Mouse (Mus musculus): ENCODE results near the gene Slc7a7. TPM values are rescaled to one million over a fixed set of nuclear protein-coding genes. Genes with fewer than 3 reads are reported as not detected.

Slc7a7 gene
- polyA plus RNA-seq, 1 experiment from 2014 or later: 7.7 TPM

- H3K9ac ChIP-seq: no peak overlapping the region
- ATAC-seq (replicated peaks; ENCODE audit: insufficient number of reproducible peaks, insufficient read depth, low FRiP score, low read depth): no peak
- peaks cover 32% of the 10 kb centered on the region for H3K4me1 ChIP-seq (replicated peaks)
- no peaks in the 10 kb centered on the region for H3K27me3 ChIP-seq
- 73% methylated on average over 1 of the region's 1 CpGs for WGBS
- H3K36me3 ChIP-seq: 0 out of 2 replicates have a peak, but pooled peaks cover 4% of the 10 kb centered on the region
- no peak overlapping the region for H3K4me3 ChIP-seq
- no peak overlapping the region for H3K4me2 ChIP-seq
- H3K27ac ChIP-seq: no peak overlapping the region
- H3K9me3 ChIP-seq (replicated peaks): no peaks in the 10 kb centered on the region
Measured at GRCm38 (mm10) chr14:54424634-54425033, 7.1 kb upstream of the Slc7a7 start.

GRCm38 (mm10) chr14:54423406-54423805 is 5.8 kb upstream of the Slc7a7 start:
- no peaks in the 10 kb centered on the region for H3K9me3 ChIP-seq (replicated peaks)
- no peaks in the 10 kb centered on the region for H3K27me3 ChIP-seq
- H3K4me1 ChIP-seq (replicated peaks): peaks cover 22% of the 10 kb centered on the region
- no peak overlapping the region for H3K9ac ChIP-seq
- no peak for ATAC-seq (replicated peaks; ENCODE audit: insufficient number of reproducible peaks, insufficient read depth, low FRiP score, low read depth)
- WGBS: 64% methylated on average over 5 of the region's 5 CpGs
- no peaks in the 10 kb centered on the region for H3K36me3 ChIP-seq
- no peak overlapping the region for H3K4me2 ChIP-seq
- no peak overlapping the region for H3K27ac ChIP-seq
- no peak overlapping the region for H3K4me3 ChIP-seq

GRCm38 (mm10) chr14:54421014-54421413 is 3.4 kb upstream of the Slc7a7 start:
- Histone ChIP-seq H3K4me2 (no peak overlapping the region), H3K9ac (no peak overlapping the region), H3K4me3 (no peak overlapping the region), H3K9me3 (replicated peaks) (no peaks in the 10 kb centered on the region), H3K27me3 (no peaks in the 10 kb centered on the region), H3K27ac (no peak overlapping the region), H3K36me3 (no peaks in the 10 kb centered on the region), H3K4me1 (replicated peaks) (peaks cover 17% of the 10 kb centered on the region)
- no peak for ATAC-seq (replicated peaks; ENCODE audit: insufficient number of reproducible peaks, insufficient read depth, low FRiP score, low read depth)
- WGBS: 76% methylated on average over 2 of the region's 2 CpGs

GRCm38 (mm10) chr14:54416830-54417229 is 750 bp downstream of the Slc7a7 start:
- Histone ChIP-seq H3K36me3 (no peaks in the 10 kb centered on the region), H3K9me3 (replicated peaks) (no peaks in the 10 kb centered on the region), H3K9ac (no peak overlapping the region), H3K4me1 (replicated peaks) (peaks cover 37% of the 10 kb centered on the region), H3K27ac (no peak overlapping the region), H3K27me3 (no peaks in the 10 kb centered on the region), H3K4me2 (no peak overlapping the region), H3K4me3 (no peak overlapping the region; the same call in 1 of the 2 replicates)
- 79% methylated on average over 4 of the region's 4 CpGs for WGBS
- ATAC-seq (replicated peaks; ENCODE audit: insufficient number of reproducible peaks, insufficient read depth, low FRiP score, low read depth): no peak

GRCm38 (mm10) chr14:54416229-54416775 is 1.3 kb downstream of the Slc7a7 start:
- H3K4me2 ChIP-seq: no peak overlapping the region
- no peak overlapping the region for H3K4me3 ChIP-seq
- 68% methylated on average over 5 of the region's 5 CpGs for WGBS
- no peaks in the 10 kb centered on the region for H3K27me3 ChIP-seq
- H3K9me3 ChIP-seq (replicated peaks): no peaks in the 10 kb centered on the region
- no peak for ATAC-seq (replicated peaks; ENCODE audit: insufficient number of reproducible peaks, insufficient read depth, low FRiP score, low read depth)
- H3K4me1 ChIP-seq (replicated peaks): peaks cover 37% of the 10 kb centered on the region
- no peak overlapping the region for H3K9ac ChIP-seq
- no peak overlapping the region for H3K27ac ChIP-seq
- no peaks in the 10 kb centered on the region for H3K36me3 ChIP-seq

GRCm38 (mm10) chr14:54415241-54416020 is 2.1 kb downstream of the Slc7a7 start:
- ATAC-seq (replicated peaks; ENCODE audit: insufficient number of reproducible peaks, insufficient read depth, low FRiP score, low read depth): no peak
- H3K4me1 ChIP-seq (replicated peaks): peaks cover 38% of the 10 kb centered on the region
- no peak overlapping the region for H3K4me2 ChIP-seq
- H3K36me3 ChIP-seq: no peaks in the 10 kb centered on the region
- no peak overlapping the region for H3K9ac ChIP-seq
- H3K27ac ChIP-seq: 0 out of 2 replicates have a peak overlapping the region, but pooled peaks have one; percentile 32
- no peaks in the 10 kb centered on the region for H3K27me3 ChIP-seq
- H3K9me3 ChIP-seq (replicated peaks): no peaks in the 10 kb centered on the region
- WGBS: 28% methylated on average over 13 of the region's 13 CpGs
- H3K4me3 ChIP-seq: no peak overlapping the region

- ATAC-seq (replicated peaks; ENCODE audit: insufficient number of reproducible peaks, insufficient read depth, low FRiP score, low read depth): no peak
- H3K4me3 ChIP-seq: peak overlapping the region; percentile 30
- WGBS: 15% methylated on average over 18 of the region's 18 CpGs
- H3K36me3 ChIP-seq: no peaks in the 10 kb centered on the region
- peak overlapping the region; percentile 27; the same call in 1 of the 2 replicates for H3K9ac ChIP-seq
- peaks cover 51% of the 10 kb centered on the region for H3K4me1 ChIP-seq (replicated peaks)
- H3K27me3 ChIP-seq: no peaks in the 10 kb centered on the region
- peak overlapping the region; percentile 46 for H3K27ac ChIP-seq
- peak overlapping the region; percentile 56 for H3K4me2 ChIP-seq
- no peaks in the 10 kb centered on the region for H3K9me3 ChIP-seq (replicated peaks)
Measured at GRCm38 (mm10) chr14:54413877-54414700, 3.5 kb downstream of the Slc7a7 start.

GRCm38 (mm10) chr14:54412629-54413170 is 4.9 kb downstream of the Slc7a7 start:
- ATAC-seq (replicated peaks; ENCODE audit: insufficient number of reproducible peaks, insufficient read depth, low FRiP score, low read depth): no peak
- no peaks in the 10 kb centered on the region for H3K36me3 ChIP-seq
- H3K4me2 ChIP-seq: peak overlapping the region; percentile 56
- H3K27ac ChIP-seq: peak overlapping the region; percentile 46; the same call in 1 of the 2 replicates
- H3K27me3 ChIP-seq: no peaks in the 10 kb centered on the region
- peak overlapping the region; percentile 30; the same call in 1 of the 2 replicates for H3K4me3 ChIP-seq
- H3K4me1 ChIP-seq (replicated peaks): peaks cover 51% of the 10 kb centered on the region
- WGBS: 48% methylated on average over 2 of the region's 2 CpGs
- H3K9me3 ChIP-seq (replicated peaks): no peaks in the 10 kb centered on the region
- H3K9ac ChIP-seq: no peak overlapping the region

- Histone ChIP-seq H3K9ac (no peak overlapping the region), H3K4me2 (no peak overlapping the region), H3K27ac (no peak overlapping the region), H3K9me3 (replicated peaks) (no peaks in the 10 kb centered on the region), H3K4me1 (replicated peaks) (peaks cover 45% of the 10 kb centered on the region), H3K36me3 (no peaks in the 10 kb centered on the region), H3K27me3 (no peaks in the 10 kb centered on the region), H3K4me3 (no peak overlapping the region)
- 59% methylated on average over 9 of the region's 9 CpGs for WGBS
- ATAC-seq (replicated peaks; ENCODE audit: insufficient number of reproducible peaks, insufficient read depth, low FRiP score, low read depth): no peak
Measured at GRCm38 (mm10) chr14:54412000-54412576, 5.5 kb downstream of the Slc7a7 start.

GRCm38 (mm10) chr14:54409980-54410810 is 7.4 kb downstream of the Slc7a7 start:
- 29% methylated on average over 17 of the region's 17 CpGs for WGBS
- H3K27ac ChIP-seq: peak overlapping the region; percentile 74
- H3K4me3 ChIP-seq: peak overlapping the region; percentile 13
- no peaks in the 10 kb centered on the region for H3K27me3 ChIP-seq
- H3K4me2 ChIP-seq: peak overlapping the region; percentile 47
- no peaks in the 10 kb centered on the region for H3K36me3 ChIP-seq
- H3K4me1 ChIP-seq (replicated peaks): peaks cover 39% of the 10 kb centered on the region
- peak; percentile 48; the same call in 1 of the 2 replicates for ATAC-seq (replicated peaks; ENCODE audit: insufficient number of reproducible peaks, insufficient read depth, low FRiP score, low read depth)
- H3K9me3 ChIP-seq (replicated peaks): no peaks in the 10 kb centered on the region
- H3K9ac ChIP-seq: no peak overlapping the region; the same call in 1 of the 2 replicates

Data from heart, embryonic 15.5 days (tissue).